Mouse (Mus musculus) CH12.LX (cell line): ENCODE measurements around the gene Senp8. TPM values are rescaled to one million over a fixed set of nuclear protein-coding genes. Genes with fewer than 3 reads are reported as not detected.

ENCODE experiments used
- DNase-seq: peaks from one replicate; pipeline ENCODE4 v3.0.0-alpha.2; 2013; ENCODE audit errors: extremely low read depth
- H3K27ac ChIP-seq: 2 replicates; pipeline ENCODE4 v1.5.1; 2012; ENCODE audit warnings: low read depth, mild to moderate bottlenecking, control low read depth, moderate library complexity; ENCODE audit not compliant: insufficient read depth
- H3K27me3 ChIP-seq: replicated peaks from 2 replicates; pipeline ENCODE3; 2012; ENCODE audit warnings: inconsistent platforms
- H3K36me3 ChIP-seq, 2 experiments: replicated peaks in 1 of 2; 2 replicates each; pipeline versions ENCODE3 to v1.6.1; 2012; ENCODE audit warnings: inconsistent platforms in 1 of 2, low read length in 1 of 2, mild to moderate bottlenecking in 1 of 2, mixed read lengths in 1 of 2, moderate library complexity in 1 of 2; ENCODE audit not compliant: control insufficient read depth in 1 of 2, insufficient read depth in 1 of 2
- H3K4me1 ChIP-seq, 2 experiments: 2 replicates each; pipeline ENCODE4 v1.6.1; 2012; ENCODE audit warnings: inconsistent platforms in 1 of 2, moderate library complexity in 1 of 2; ENCODE audit not compliant: insufficient read depth in 2 of 2, control insufficient read depth in 1 of 2
- H3K4me2 ChIP-seq: 2 replicates; pipeline ENCODE4 v1.6.1; 2012; ENCODE audit warnings: low read depth, mild to moderate bottlenecking, control low read depth; ENCODE audit not compliant: poor library complexity, insufficient read depth, severe bottlenecking
- H3K4me3 ChIP-seq, 3 experiments: fragments of 150-350 bp in 1 of 3; sonication (generic) in 1 of 3; replicated peaks in 1 of 3; 2 replicates each; pipeline versions ENCODE3 to v1.5.1; 2011 to 2012; ENCODE audit warnings: low read depth in 2 of 3, low read length in 2 of 3, mild to moderate bottlenecking in 2 of 3, moderate library complexity in 2 of 3, control low read depth in 1 of 3, improper control_type of control experiment in 1 of 3, inconsistent platforms in 1 of 3, mixed read lengths in 1 of 3; ENCODE audit not compliant: poor library complexity in 1 of 3
- H3K79me2 ChIP-seq: replicated peaks from 2 replicates; pipeline ENCODE4 v1.6.1; 2012; ENCODE audit warnings: mild to moderate bottlenecking, moderate library complexity; ENCODE audit not compliant: control insufficient read depth, poor library complexity, insufficient read depth, severe bottlenecking; ENCODE audit errors: extremely low read depth
- H3K9ac ChIP-seq: 2 replicates; pipeline ENCODE4 v1.6.1; 2012; ENCODE audit warnings: low read depth, mild to moderate bottlenecking, control low read depth, moderate library complexity; ENCODE audit not compliant: insufficient read depth
- H3K9me3 ChIP-seq: replicated peaks from 2 replicates; pipeline ENCODE3; 2012; ENCODE audit warnings: low read length, inconsistent platforms, mixed read lengths
- CHD2 ChIP-seq: IDR thresholded peaks from 2 replicates; pipeline ENCODE4 v1.6.1; 2011; ENCODE audit warnings: low read length, improper control_type of control experiment
- CTCF ChIP-seq, 2 experiments: IDR thresholded peaks in 1 of 2; conservative IDR thresholded peaks in 1 of 2; 2 replicates each; pipeline ENCODE4 v1.5.1; 2011 to 2012; ENCODE audit warnings: low read depth in 2 of 2, low read length in 2 of 2, improper control_type of control experiment in 1 of 2, inconsistent platforms in 1 of 2, mild to moderate bottlenecking in 1 of 2, moderate library complexity in 1 of 2
- E2F4 ChIP-seq: IDR thresholded peaks from 2 replicates; pipeline ENCODE4 v1.6.1; 2011; ENCODE audit warnings: low read depth, low read length, improper control_type of control experiment; ENCODE audit not compliant: insufficient replicate concordance
- ELF1 ChIP-seq: IDR thresholded peaks from 2 replicates; pipeline ENCODE4 v1.6.1; 2014; ENCODE audit warnings: low read depth, mild to moderate bottlenecking, inconsistent platforms, low read length, improper control_type of control experiment
- EP300 ChIP-seq: IDR thresholded peaks from 2 replicates; pipeline ENCODE4 v1.6.1; 2011; ENCODE audit warnings: low read length, improper control_type of control experiment
- GABPA ChIP-seq: IDR thresholded peaks from 2 replicates; pipeline ENCODE4 v1.6.1; 2012; ENCODE audit warnings: low read depth, low read length, improper control_type of control experiment, inconsistent platforms; ENCODE audit not compliant: insufficient replicate concordance
- JUN ChIP-seq: IDR thresholded peaks from 2 replicates; pipeline ENCODE4 v1.6.1; 2011; ENCODE audit warnings: low read depth, mild to moderate bottlenecking, low read length, improper control_type of control experiment, moderate library complexity; ENCODE audit not compliant: insufficient read depth
- JUND ChIP-seq: conservative IDR thresholded peaks from 2 replicates; pipeline ENCODE4 v1.6.1; 2011; ENCODE audit warnings: low read depth, low read length, improper control_type of control experiment
- KAT2A ChIP-seq: IDR thresholded peaks from 2 replicates; pipeline ENCODE4 v1.6.1; 2012; ENCODE audit warnings: low read length, improper control_type of control experiment, inconsistent platforms; ENCODE audit not compliant: insufficient replicate concordance
- MAFK ChIP-seq: IDR thresholded peaks from 2 replicates; pipeline ENCODE4 v1.6.1; 2011; ENCODE audit warnings: low read length, improper control_type of control experiment; ENCODE audit not compliant: insufficient replicate concordance
- MAX ChIP-seq: IDR thresholded peaks from 2 replicates; pipeline ENCODE4 v1.6.1; 2011; ENCODE audit warnings: low read length, improper control_type of control experiment
- MEF2A ChIP-seq: IDR thresholded peaks from 2 replicates; pipeline ENCODE4 v1.6.1; 2014; ENCODE audit warnings: low read depth, mild to moderate bottlenecking, inconsistent platforms, low read length, improper control_type of control experiment, borderline replicate concordance
- MYC ChIP-seq: IDR thresholded peaks from 2 replicates; pipeline ENCODE4 v1.6.1; 2011; ENCODE audit warnings: low read depth, mild to moderate bottlenecking, improper control_type of control experiment, low read length
- NELFE ChIP-seq: IDR thresholded peaks from 2 replicates; pipeline ENCODE4 v1.6.1; 2011; ENCODE audit warnings: low read depth, low read length, improper control_type of control experiment
- PAX5 ChIP-seq: IDR thresholded peaks from 2 replicates; pipeline ENCODE4 v1.6.1; 2012; ENCODE audit warnings: low read length, inconsistent platforms, mixed read lengths
- POLR2A ChIP-seq: IDR thresholded peaks from 2 replicates; pipeline ENCODE4 v1.6.1; 2011; ENCODE audit warnings: low read depth, mild to moderate bottlenecking, improper control_type of control experiment, low read length
- POLR2AphosphoS2 ChIP-seq: IDR thresholded peaks from 2 replicates; pipeline ENCODE4 v1.6.1; 2011; ENCODE audit warnings: low read depth, low read length, improper control_type of control experiment
- RAD21 ChIP-seq: IDR thresholded peaks from 2 replicates; pipeline ENCODE4 v1.6.1; 2011; ENCODE audit warnings: low read depth, mild to moderate bottlenecking, low read length, improper control_type of control experiment, moderate library complexity
- RCOR1 ChIP-seq: conservative IDR thresholded peaks from 2 replicates; pipeline ENCODE4 v1.6.1; 2012; ENCODE audit warnings: low read depth, mild to moderate bottlenecking, inconsistent platforms, low read length, improper control_type of control experiment
- SMC3 ChIP-seq: IDR thresholded peaks from 2 replicates; pipeline ENCODE4 v1.6.1; 2011; ENCODE audit warnings: low read depth, low read length, improper control_type of control experiment
- TBP ChIP-seq: conservative IDR thresholded peaks from 2 replicates; pipeline ENCODE4 v1.6.1; 2011; ENCODE audit warnings: low read depth, low read length, improper control_type of control experiment
- TCF12 ChIP-seq: IDR thresholded peaks from 2 replicates; pipeline ENCODE4 v1.6.1; 2014; ENCODE audit warnings: low read depth, mild to moderate bottlenecking, inconsistent platforms, low read length, improper control_type of control experiment
- USF2 ChIP-seq: conservative IDR thresholded peaks from 2 replicates; pipeline ENCODE4 v1.6.1; 2011; ENCODE audit warnings: low read depth, low read length, improper control_type of control experiment
- ZNF384 ChIP-seq: IDR thresholded peaks from 2 replicates; pipeline ENCODE4 v1.6.1; 2012; ENCODE audit warnings: low read depth, low read length, improper control_type of control experiment, inconsistent platforms
- dilution Hi-C: fragments of 300-500 bp; cut with MboI; formaldehyde crosslinking; loops from 2 replicates; pipeline ENCODE4 v1.14.3; 2020; ENCODE audit warnings: low sequenced_read_pairs; ENCODE audit not compliant: extremely low pct_unique_long_range_greater_than_20kb, extremely low pct_ligation_motif_present
- in situ Hi-C: fragments of 300-500 bp; cut with MboI; formaldehyde crosslinking; loops from 3 replicates; pipeline ENCODE4 v1.14.3; 2019; ENCODE audit warnings: low sequenced_read_pairs, low pct_ligation_motif_present, low pct_unique_long_range_greater_than_20kb, mixed read lengths
- polyA plus RNA-seq: library from polyadenylated mRNA; unstranded; fragments of >175 nt; gene quantifications from 2 replicates; pipeline ENCODE4 v1.2.1, GENCODE M21; 2012; ENCODE audit warnings: low read depth; ENCODE audit not compliant: insufficient read length
- total RNA-seq, 2 experiments: library from RNA; depleted of rRNA; stranded (reverse); fragments of 300-350 nt in 1 of 2; fragments of >200 nt in 1 of 2; gene quantifications; 2 replicates each; pipeline ENCODE4 v1.2.3; 2012 to 2014

Gene Senp8
- total and polyA plus RNA-seq, 3 experiments: 5.2 to 8.5 (median 6.1) TPM

- H3K79me2 ChIP-seq: peaks cover 4% of the 10 kb centered on the region; the same call in 1 of the 2 replicates
- peak overlapping the region; percentile 58 for H3K9ac ChIP-seq
- H3K4me2 ChIP-seq: peak overlapping the region; percentile 92
- dilution Hi-C loops: no loop called here
- peaks cover 0 to 14% of the 10 kb centered on the region in 2 experiments; a peak in 3 of 4 replicates for H3K4me1 ChIP-seq
- H3K36me3 ChIP-seq: no peaks in the 10 kb centered on the region
- TF ChIP-seq ZNF384: peak; percentile 78
- no peak for TF ChIP-seq GABPA
- TF ChIP-seq, all 38 proteins: peak for 1
- in situ Hi-C loops: no loop called here
- no peaks in the 10 kb centered on the region for H3K27me3 ChIP-seq
- H3K27ac ChIP-seq: no peak overlapping the region
- no peaks in the 10 kb centered on the region for H3K9me3 ChIP-seq
- peak; percentile 7 for DNase-seq
- H3K4me3 ChIP-seq: peak overlapping the region; percentile 74 to 87 (median 79)
These were observed 787 bp downstream of the Senp8 start for GRCm38 (mm10) chr9:59749581-59750265.

GRCm38 (mm10) chr9:59748969-59749368 is 1.5 kb downstream of the Senp8 start:
- Histone ChIP-seq H3K27me3 (no peaks in the 10 kb centered on the region), H3K79me2 (peaks cover 4% of the 10 kb centered on the region; the same call in 1 of the 2 replicates), H3K9me3 (no peaks in the 10 kb centered on the region), H3K36me3 (no peaks in the 10 kb centered on the region), H3K4me3 (no peak overlapping the region), H3K4me1 (peaks cover 0 to 14% of the 10 kb centered on the region in 2 experiments; a peak in 3 of 4 replicates), H3K27ac (no peak overlapping the region), H3K4me2 (no peak overlapping the region), H3K9ac (no peak overlapping the region)
- in situ Hi-C loops (no loop called here), dilution Hi-C loops (no loop called here)
- no peak for TF ChIP-seq KAT2A
- TF ChIP-seq E2F4: no peak
- TF ChIP-seq TCF12: no peak
- no peak for TF ChIP-seq PAX5
- TF ChIP-seq MAX: no peak
- no peak for TF ChIP-seq POLR2A
- TF ChIP-seq TBP: no peak
- no peak for TF ChIP-seq NELFE
- no peak for TF ChIP-seq USF2
- TF ChIP-seq MAFK: no peak
- no peak for TF ChIP-seq EP300
- no peak for TF ChIP-seq CTCF (conservative IDR thresholded peaks at IDR 0.05 in 1 of 2, IDR thresholded peaks at IDR 0.05 in 1 of 2; ENCODE audit: low read depth in 2 of 2, low read length in 2 of 2)
- DNase-seq: no peak

- Histone ChIP-seq H3K9ac (no peak overlapping the region), H3K4me2 (no peak overlapping the region), H3K9me3 (no peaks in the 10 kb centered on the region), H3K4me3 (no peak overlapping the region), H3K36me3 (peaks cover 0 to 4% of the 10 kb centered on the region in 2 experiments)
- in situ Hi-C loops: no loop called here
- no peak for DNase-seq
- TF ChIP-seq JUND (no peak), POLR2A (no peak), MAX (no peak), MYC (no peak), MAFK (no peak), RCOR1 (no peak), EP300 (no peak), ELF1 (no peak), MEF2A (no peak), CHD2 (no peak), POLR2AphosphoS2 (no peak), RAD21 (no peak), JUN (no peak), TBP (no peak), PAX5 (no peak), KAT2A (no peak), SMC3 (no peak), TCF12 (no peak)
- TF ChIP-seq, all 38 proteins: peak for 0
- dilution Hi-C loops: no loop called here
- Histone ChIP-seq H3K27me3 (no peaks in the 10 kb centered on the region), H3K27ac (no peak overlapping the region), H3K79me2 (peaks cover 4% of the 10 kb centered on the region; the same call in 1 of the 2 replicates), H3K4me1 (peaks cover 0 to 14% of the 10 kb centered on the region in 2 experiments; a peak in 3 of 4 replicates)
These were observed 2.1 kb downstream of the Senp8 start for GRCm38 (mm10) chr9:59748387-59748786.
